Mouse (Mus musculus) stomach, embryonic 16.5 days (tissue): ENCODE measurements around the gene Cox7a2. TPM values are rescaled to one million over a fixed set of nuclear protein-coding genes. Genes with fewer than 3 reads are reported as not detected.
A peak's percentile ranks its signal among the peaks of the same experiment; 100 is the strongest.

Experiments used
- ATAC-seq: fragments of 200-750 bp; cut with Nextera tagmentation; 2 replicates; pipeline ENCODE4 v1.8.0; 2017; ENCODE audit warnings: moderate number of reproducible peaks, moderate TSS enrichment; ENCODE audit not compliant: insufficient read depth, low FRiP score
- H3K27ac ChIP-seq: fragments of 300-500 bp; sonication (generic); 2 replicates; pipeline ENCODE4 v1.5.1; 2014; ENCODE audit warnings: low read length
- H3K27me3 ChIP-seq: fragments of 300-500 bp; sonication (generic); 2 replicates; pipeline ENCODE4 v1.6.1; 2014; ENCODE audit warnings: low read length, control low read depth, mixed read lengths; ENCODE audit not compliant: control insufficient read depth, insufficient read depth
- H3K36me3 ChIP-seq: fragments of 300-500 bp; sonication (generic); 2 replicates; pipeline ENCODE4 v1.6.1; 2014; ENCODE audit warnings: low read length; ENCODE audit not compliant: control insufficient read depth, insufficient read depth
- H3K4me1 ChIP-seq: fragments of 300-500 bp; sonication (generic); 2 replicates; pipeline ENCODE4 v1.6.1; 2014; ENCODE audit warnings: low read length, control low read depth, mixed read lengths; ENCODE audit not compliant: control insufficient read depth, insufficient read depth
- H3K4me2 ChIP-seq: fragments of 300-500 bp; sonication (generic); 2 replicates; pipeline ENCODE4 v1.6.1; 2014; ENCODE audit warnings: low read depth, low read length, mixed read lengths
- H3K4me3 ChIP-seq: fragments of 300-500 bp; sonication (generic); replicated peaks from 2 replicates; pipeline ENCODE4 v1.5.1; 2014; ENCODE audit warnings: mild to moderate bottlenecking, low read length
- H3K9ac ChIP-seq: fragments of 300-500 bp; sonication (generic); 2 replicates; pipeline ENCODE4 v1.6.1; 2014; ENCODE audit warnings: low read length
- H3K9me3 ChIP-seq: fragments of 300-500 bp; sonication (generic); replicated peaks from 2 replicates; pipeline ENCODE4 v1.6.1; 2016; ENCODE audit warnings: low read length, control low read depth; ENCODE audit not compliant: control insufficient read depth
- whole genome bisulfite sequencing: fragments of 180-500 bp; shearing (Covaris S2); extraction: QIAGEN DNeasy Blood & Tissue Kit; methylation state at CpG from one replicate; pipeline ENCODE4 v1.1.7; 2014; 5-methylcytosine and 5-hydroxymethylcytosine counted together
- polyA plus RNA-seq: library from polyadenylated mRNA; unstranded; fragments of >200 nt; fragmentation: Nextera tagmentation; extraction: Ambion mirVana; gene quantifications from 2 replicates; pipeline ENCODE4 v1.2.1, GENCODE M21; 2015

The Cox7a2 gene
- polyA plus RNA-seq, 1 experiment from 2014 or later, result 702 TPM

DNA sequence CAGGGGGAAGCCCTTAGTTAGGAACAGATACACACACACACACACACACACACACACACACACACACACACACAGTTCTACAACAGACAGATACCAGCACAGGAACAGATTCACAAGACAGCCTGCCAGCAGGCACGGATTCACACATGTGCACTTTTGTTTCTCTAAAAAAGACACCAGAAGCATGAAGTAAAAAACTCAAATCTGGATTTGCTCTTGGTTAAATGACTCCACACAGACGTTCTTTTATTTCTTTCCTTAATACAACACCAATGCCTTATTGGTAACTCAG is 26.1 kb upstream of the Cox7a2 start:
- no peaks in the 10 kb centered on the region for H3K36me3 ChIP-seq
- ATAC-seq, result no peak
- H3K27me3 ChIP-seq, result no peaks in the 10 kb centered on the region
- WGBS, result 53% methylated on average over 2 of the region's 2 CpGs
- no peak overlapping the region for H3K27ac ChIP-seq
- no peaks in the 10 kb centered on the region for H3K9me3 ChIP-seq
- H3K4me1 ChIP-seq, result no peaks in the 10 kb centered on the region; the same call in 1 of the 2 replicates
- no peak overlapping the region for H3K9ac ChIP-seq
- no peak overlapping the region for H3K4me3 ChIP-seq
- H3K4me2 ChIP-seq, result no peak overlapping the region

DNA sequence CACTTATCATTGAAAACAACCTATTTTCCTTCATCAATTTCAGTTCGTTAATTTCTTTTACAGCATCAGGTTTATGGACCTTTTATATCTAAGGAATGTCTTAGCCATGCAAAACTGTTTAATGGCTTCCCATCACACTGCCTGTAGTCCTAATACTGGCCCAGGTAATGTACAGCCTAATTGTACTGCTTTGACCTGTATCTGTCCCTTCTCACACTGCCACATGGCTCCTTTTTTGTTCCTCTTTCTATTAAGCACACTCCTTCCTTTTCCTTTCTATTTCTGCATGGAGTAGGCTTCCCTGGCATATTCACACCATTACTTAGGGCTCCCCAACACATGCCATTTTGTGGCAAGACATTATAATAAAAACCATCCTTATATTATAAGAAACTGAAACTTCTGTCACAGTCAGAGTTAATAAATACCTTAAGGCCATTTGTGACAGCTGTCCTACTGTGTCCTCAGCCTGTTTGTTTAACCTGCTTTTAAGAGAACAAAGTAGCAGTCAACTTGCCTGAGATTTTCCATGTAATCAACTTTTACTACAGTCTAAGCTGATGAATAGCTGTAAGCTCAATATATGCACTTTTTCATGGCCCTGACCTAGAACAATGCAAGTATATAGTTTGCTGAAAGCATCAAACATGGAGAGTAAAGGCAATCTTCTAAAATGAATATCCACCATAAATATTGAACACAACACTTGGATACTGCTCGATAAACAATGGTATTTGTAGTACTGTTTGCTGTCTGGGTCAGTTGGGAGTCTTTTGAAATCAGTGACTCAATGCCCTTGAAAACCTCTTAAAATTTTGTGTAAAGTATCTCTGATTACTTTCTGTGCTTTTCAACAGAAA is 25.5 kb upstream of the Cox7a2 start:
- H3K9ac ChIP-seq, result no peak overlapping the region
- no peak overlapping the region for H3K4me3 ChIP-seq
- H3K4me2 ChIP-seq, result no peak overlapping the region
- no peaks in the 10 kb centered on the region; the same call in 1 of the 2 replicates for H3K4me1 ChIP-seq
- no peak overlapping the region for H3K27ac ChIP-seq
- no peaks in the 10 kb centered on the region for H3K36me3 ChIP-seq
- 84% methylated on average over 2 of the region's 2 CpGs for WGBS
- H3K9me3 ChIP-seq, result no peaks in the 10 kb centered on the region
- ATAC-seq, result no peak
- no peaks in the 10 kb centered on the region for H3K27me3 ChIP-seq

DNA sequence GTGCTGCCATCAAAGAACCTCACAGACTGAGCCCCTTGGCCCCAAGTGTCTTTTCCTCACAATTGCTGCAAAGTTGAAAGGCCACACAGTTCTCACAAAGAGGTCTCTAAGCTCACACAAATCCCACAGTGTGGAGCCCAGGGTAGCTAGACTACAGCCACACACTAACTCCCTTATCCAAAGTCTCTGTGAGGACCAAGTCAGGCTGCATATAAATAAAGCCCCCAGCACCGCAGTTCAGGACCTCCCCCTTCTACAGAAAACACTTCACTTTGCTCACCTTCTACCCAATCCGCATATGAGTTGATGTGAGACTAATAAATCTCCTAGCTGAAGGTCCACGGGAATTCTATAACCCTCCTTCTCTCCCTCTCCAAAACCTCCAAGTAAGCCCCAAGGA is 24.8 kb upstream of the Cox7a2 start:
- Histone ChIP-seq H3K4me3 (no peak overlapping the region), H3K9ac (no peak overlapping the region), H3K36me3 (no peaks in the 10 kb centered on the region), H3K27me3 (no peaks in the 10 kb centered on the region), H3K27ac (no peak overlapping the region), H3K9me3 (no peaks in the 10 kb centered on the region), H3K4me2 (no peak overlapping the region), H3K4me1 (no peaks in the 10 kb centered on the region; the same call in 1 of the 2 replicates)
- WGBS, result 36% methylated on average over 3 of the region's 3 CpGs
- no peak for ATAC-seq

DNA sequence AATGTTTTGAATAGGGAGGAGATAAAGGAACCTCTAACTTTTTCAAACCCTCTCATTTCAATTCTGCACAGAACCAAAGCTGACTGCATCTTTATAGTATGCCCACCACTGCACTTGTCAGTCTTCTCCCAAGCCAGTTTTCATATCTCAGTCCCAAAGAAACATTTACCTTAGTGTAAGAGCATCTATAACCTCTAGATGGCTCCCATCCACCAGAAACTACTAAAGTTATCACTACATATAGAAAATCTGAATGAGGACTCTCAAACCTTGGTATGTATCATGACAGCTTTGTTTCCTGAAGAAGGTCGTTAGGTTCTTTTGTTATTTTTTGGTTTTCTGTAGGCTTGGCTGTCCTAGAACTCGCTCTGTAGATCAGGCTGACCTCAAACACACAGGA is 19.7 kb upstream of the Cox7a2 start:
- ATAC-seq, result no peak
- no peaks in the 10 kb centered on the region for H3K9me3 ChIP-seq
- WGBS, result 68% methylated on average over 2 of the region's 2 CpGs
- H3K4me3 ChIP-seq, result no peak overlapping the region
- H3K36me3 ChIP-seq, result 0 out of 2 replicates have a peak, but pooled peaks cover 3% of the 10 kb centered on the region
- no peaks in the 10 kb centered on the region for H3K4me1 ChIP-seq
- H3K27me3 ChIP-seq, result no peaks in the 10 kb centered on the region
- no peak overlapping the region for H3K4me2 ChIP-seq
- H3K9ac ChIP-seq, result no peak overlapping the region
- H3K27ac ChIP-seq, result no peak overlapping the region

DNA sequence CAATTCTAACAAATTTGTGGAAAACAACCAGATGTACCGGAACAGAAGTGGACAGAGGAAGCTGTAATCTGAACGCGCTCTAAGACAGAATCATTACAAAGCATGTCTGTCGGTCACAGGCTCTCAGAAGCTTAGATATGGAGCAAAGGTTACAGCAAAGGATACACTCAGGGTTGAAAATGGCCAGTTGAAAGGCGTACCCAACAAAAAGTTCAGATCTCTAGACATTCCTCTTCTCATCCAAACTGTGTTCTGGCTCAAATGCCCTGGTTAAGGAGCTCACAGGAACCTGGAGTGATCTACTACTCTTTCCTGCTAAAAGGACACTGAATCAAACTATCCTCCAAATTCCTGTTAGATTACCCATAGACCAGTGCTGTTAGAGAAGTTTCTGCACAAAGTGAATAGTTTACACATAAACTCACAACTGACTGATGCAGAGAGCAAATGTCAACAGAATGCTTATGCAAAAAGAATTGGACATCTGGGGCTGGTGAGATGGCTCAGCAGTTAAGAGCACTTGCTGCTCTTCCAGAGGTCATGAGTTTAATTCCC is 7.4 kb upstream of the Cox7a2 start:
- no peak overlapping the region for H3K4me3 ChIP-seq
- no peaks in the 10 kb centered on the region for H3K4me1 ChIP-seq
- no peak overlapping the region for H3K4me2 ChIP-seq
- no peak for ATAC-seq
- H3K27me3 ChIP-seq, result no peaks in the 10 kb centered on the region
- WGBS, result 85% methylated on average over 5 of the region's 5 CpGs
- H3K27ac ChIP-seq, result no peak overlapping the region
- H3K36me3 ChIP-seq, result no peaks in the 10 kb centered on the region
- no peak overlapping the region for H3K9ac ChIP-seq
- H3K9me3 ChIP-seq, result no peaks in the 10 kb centered on the region

DNA sequence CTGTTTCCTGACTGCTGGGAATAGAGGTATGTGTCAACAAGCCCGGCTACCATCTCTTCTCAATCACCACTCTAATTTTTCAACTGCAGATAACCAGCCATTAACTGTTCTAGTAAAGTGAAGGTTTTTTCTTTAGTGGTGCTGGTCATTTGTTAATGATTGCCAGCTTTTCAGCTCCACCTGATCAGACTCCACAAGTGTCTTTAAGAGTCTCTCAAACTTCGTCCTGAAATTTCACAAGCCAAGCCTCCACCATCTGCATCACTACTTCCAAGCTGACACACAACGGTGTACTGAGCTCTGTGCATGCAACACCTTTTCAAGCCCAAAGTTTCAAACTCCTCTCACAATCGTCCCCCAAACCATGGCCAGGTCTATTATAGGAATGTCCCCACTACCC is 5.7 kb upstream of the Cox7a2 start:
- Histone ChIP-seq H3K4me3 (no peak overlapping the region), H3K36me3 (no peaks in the 10 kb centered on the region), H3K9me3 (no peaks in the 10 kb centered on the region), H3K4me2 (no peak overlapping the region), H3K9ac (no peak overlapping the region), H3K27me3 (no peaks in the 10 kb centered on the region), H3K27ac (no peak overlapping the region), H3K4me1 (no peaks in the 10 kb centered on the region)
- no peak for ATAC-seq
- 69% methylated on average over 4 of the region's 4 CpGs for whole genome bisulfite sequencing

DNA sequence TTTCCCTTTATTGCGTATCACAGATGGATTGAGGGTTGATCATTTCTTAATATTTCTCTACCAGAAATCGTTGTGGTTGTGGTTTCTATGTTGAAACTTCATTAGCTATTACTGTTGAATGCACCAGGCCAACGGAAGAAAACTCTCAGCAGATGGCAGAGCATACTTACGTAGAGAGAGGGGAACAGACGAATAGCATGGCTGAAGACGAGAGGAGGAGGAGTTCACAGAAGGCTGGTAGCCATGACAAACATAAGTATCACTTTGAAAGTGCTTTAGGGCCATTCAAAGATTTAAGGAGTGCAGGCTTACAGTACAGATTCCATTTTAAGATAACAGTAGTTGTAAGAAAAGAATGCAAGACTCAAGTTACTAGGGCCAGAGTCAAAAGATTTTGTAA is 2.8 kb upstream of the Cox7a2 start:
- peaks cover 11% of the 10 kb centered on the region for H3K4me1 ChIP-seq
- H3K27me3 ChIP-seq, result no peaks in the 10 kb centered on the region
- H3K4me3 ChIP-seq, result no peak overlapping the region
- 0 out of 2 replicates have a peak, but pooled peaks cover 2% of the 10 kb centered on the region for H3K36me3 ChIP-seq
- no peaks in the 10 kb centered on the region for H3K9me3 ChIP-seq
- no peak overlapping the region for H3K27ac ChIP-seq
- ATAC-seq, result no peak
- WGBS, result 73% methylated on average over 6 of the region's 6 CpGs
- H3K4me2 ChIP-seq, result no peak overlapping the region
- H3K9ac ChIP-seq, result no peak overlapping the region

DNA sequence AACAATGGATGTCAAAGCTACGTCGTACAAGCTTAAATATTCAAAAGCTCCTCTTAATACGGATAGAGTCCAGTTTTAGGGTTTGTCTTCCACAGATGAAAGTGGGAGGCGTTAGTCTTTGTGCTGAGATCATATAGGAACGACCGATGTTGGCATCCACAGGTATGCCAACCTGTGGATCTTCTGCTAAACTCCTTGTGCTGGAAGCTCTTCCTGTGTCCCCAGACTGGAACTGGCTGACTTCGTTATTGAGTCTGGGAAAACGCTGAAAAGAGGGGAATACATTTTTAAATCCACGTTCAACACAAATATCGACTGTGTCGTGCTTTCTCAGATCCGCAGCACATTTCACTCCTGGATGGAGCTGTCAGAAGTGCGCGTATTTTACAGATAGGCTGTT is 398 bp upstream of the Cox7a2 start:
- peak overlapping the region; percentile 79 for H3K9ac ChIP-seq
- no peaks in the 10 kb centered on the region for H3K27me3 ChIP-seq
- peak overlapping the region; percentile 60 for H3K4me2 ChIP-seq
- 3% methylated on average over 14 of the region's 14 CpGs for WGBS
- H3K4me3 ChIP-seq, result peak overlapping the region; percentile 94
- H3K4me1 ChIP-seq, result peaks cover 11% of the 10 kb centered on the region
- H3K9me3 ChIP-seq, result no peaks in the 10 kb centered on the region
- H3K27ac ChIP-seq, result peak overlapping the region; percentile 95
- ATAC-seq, result no peak
- H3K36me3 ChIP-seq, result 0 out of 2 replicates have a peak, but pooled peaks cover 6% of the 10 kb centered on the region

DNA sequence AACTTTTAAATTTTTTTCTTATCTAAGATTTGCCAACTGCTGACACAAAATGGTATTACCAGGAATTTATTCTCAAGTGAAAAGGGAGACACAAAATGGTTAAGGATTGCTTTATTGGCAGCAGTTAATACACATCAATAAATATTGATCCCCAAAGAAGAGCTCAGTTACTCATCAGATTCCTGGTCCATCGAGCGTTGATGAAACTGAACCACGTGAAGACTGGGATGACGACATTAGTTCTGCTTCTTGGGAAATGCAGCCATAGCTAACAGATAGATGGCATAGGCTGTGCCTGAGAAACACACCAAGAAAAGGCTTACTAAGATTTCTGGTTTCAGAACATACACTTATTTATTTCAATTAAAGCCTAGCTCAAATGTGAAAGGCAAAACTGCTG is 4.4 kb downstream of the Cox7a2 start:
- no peak overlapping the region for H3K27ac ChIP-seq
- H3K9me3 ChIP-seq, result no peaks in the 10 kb centered on the region
- no peak overlapping the region for H3K4me2 ChIP-seq
- no peak overlapping the region for H3K9ac ChIP-seq
- WGBS, result 93% methylated on average over 4 of the region's 4 CpGs
- H3K4me1 ChIP-seq, result peaks cover 11% of the 10 kb centered on the region
- no peaks in the 10 kb centered on the region for H3K27me3 ChIP-seq
- ATAC-seq, result no peak
- no peak overlapping the region for H3K4me3 ChIP-seq
- H3K36me3 ChIP-seq, result peaks cover 12% of the 10 kb centered on the region; the same call in 1 of the 2 replicates
